8 mouse cellular contexts compared by ENCODE assay signal in genomic region chr5:124095596-124096232, GRCm38 (mm10). TPM values are rescaled to one million over a fixed set of nuclear protein-coding genes. Genes with fewer than 3 reads are reported as not detected.
A peak's percentile ranks its signal among the peaks of the same experiment; 100 is the strongest.
DNase-seq lines count a peak whose midpoint lies in the region; ATAC-seq lines count a peak whose summit lies in the region.

Abcb9 (minus strand) TSS chr5:124095798.

- H3K9ac ChIP-seq in intestine, embryonic 15.5 days: peak within 1 kb of the TSS; percentile 49

- no peaks in the 10 kb centered on the region for H3K36me3 ChIP-seq in intestine, embryonic 15.5 days
- no peaks in the 10 kb centered on the region for H3K36me3 ChIP-seq in midbrain, embryonic 10.5 days

- H3K27me3 ChIP-seq in intestine, embryonic 15.5 days (replicated peaks): 0 out of 2 replicates have a peak, but pooled peaks cover 5% of the 10 kb centered on the region
- H3K27me3 ChIP-seq in midbrain, embryonic 10.5 days (ENCODE audit: low read depth, poor library complexity, severe bottlenecking): peaks cover 30% of the 10 kb centered on the region

- intact Hi-C loops in gastrocnemius, postnatal 36 days (cut with DNase I): no loop called here
- intact Hi-C loops in left cerebral cortex, postnatal 25 days (cut with DNase I): no loop called here

- no peaks in the 10 kb centered on the region for H3K9me3 ChIP-seq in intestine, embryonic 15.5 days
- no peaks in the 10 kb centered on the region for H3K9me3 ChIP-seq in midbrain, embryonic 10.5 days (replicated peaks)

- WGBS in intestine, embryonic 15.5 days: under 1% methylated on average over 42 of the region's 42 CpGs
- WGBS in midbrain, embryonic 10.5 days: 1% methylated on average over 42 of the region's 42 CpGs

- H3K4me2 ChIP-seq in intestine, embryonic 15.5 days (replicated peaks): peak within 1 kb of the TSS; percentile 94

- peak within 1 kb of the TSS; percentile 47 for H3K4me3 ChIP-seq in intestine, embryonic 15.5 days (replicated peaks)
- peak within 1 kb of the TSS; percentile 56 for H3K4me3 ChIP-seq in midbrain, embryonic 10.5 days

- H3K4me1 ChIP-seq in intestine, embryonic 15.5 days (replicated peaks): peaks cover 15% of the 10 kb centered on the region
- H3K4me1 ChIP-seq in midbrain, embryonic 10.5 days: peaks cover 19% of the 10 kb centered on the region

- peak; percentile 86 for ATAC-seq in intestine, embryonic 15.5 days

- peak; percentile 99 for DNase-seq in adrenal gland, adult 2 months
- DNase-seq in embryo, embryonic 11.5 days (ENCODE audit: low read depth, low spot score): peak; percentile 73
- peak; percentile 98 to 99 for DNase-seq in gastrocnemius, postnatal 36 days
- peak; percentile 92 to 99 for DNase-seq in left cerebral cortex, postnatal 25 days (ENCODE audit: low spot score in 2 of 2)
- DNase-seq in midbrain, embryonic 10.5 days (ENCODE audit: low spot score): peak; percentile 90
- peak; percentile 93 for DNase-seq in right cerebral cortex, postnatal 4 days
- no peak for DNase-seq in MN1 (ENCODE audit: low spot score)

- H3K27ac ChIP-seq in intestine, embryonic 15.5 days: 0 out of 2 replicates have a peak within 1 kb of the TSS, but pooled peaks have one; percentile 17
- H3K27ac ChIP-seq in midbrain, embryonic 10.5 days (replicated peaks): peak within 1 kb of the TSS; percentile 42; the same call in 1 of the 2 replicates

RNA-seq across cellular contexts. Expression of gene Abcb9, which starts in this region (rescaled TPM):
- 10 to 100 TPM in 1 of 2 experiments, 1 to 10 TPM in 1; 9.9 to 16.0 TPM for total RNA-seq in adrenal gland, adult 2 months (2021)
- 14.8 and 15.4 TPM in 2 replicates for polyA plus RNA-seq in adrenal gland, adult 2 months (2012; rRNA removed)
- total RNA-seq in gastrocnemius, postnatal 36 days (2021): 1 to 10 TPM; 8.1 to 8.8 TPM
- 2.3 and 2.5 TPM in 2 replicates for polyA plus RNA-seq in intestine, embryonic 15.5 days (2015; fragmentation: Nextera tagmentation; extraction: Ambion mirVana)
- 10 to 100 TPM; 54.8 to 62.4 TPM for total RNA-seq in left cerebral cortex, postnatal 25 days (2021)
- polyA plus RNA-seq in midbrain, embryonic 10.5 days (2016; fragmentation: Nextera tagmentation; extraction: Ambion mirVana): 0.54 and 1.1 TPM in 2 replicates
